Mouse (Mus musculus) hindbrain, postnatal 0 days (tissue): Measurements from ENCODE around the gene Uap1. TPM values are rescaled to one million over a fixed set of nuclear protein-coding genes. Genes with fewer than 3 reads are reported as not detected.
A peak's percentile ranks its signal among the peaks of the same experiment; 100 is the strongest.

Source experiments
- ATAC-seq: fragments of 200-750 bp; cut with Nextera tagmentation; 2 replicates; pipeline ENCODE4 v1.8.0; 2017; ENCODE audit warnings: mild to moderate bottlenecking, moderate TSS enrichment, moderate library complexity
- DNase-seq: peaks from one replicate; pipeline ENCODE4 v3.0.0-alpha.2; 2015; ENCODE audit warnings: low spot score
- H3K27ac ChIP-seq: fragments of 300-500 bp; sonication (generic); 2 replicates; pipeline ENCODE4 v1.5.1; 2014; ENCODE audit warnings: mild to moderate bottlenecking
- H3K27me3 ChIP-seq: fragments of 300-500 bp; sonication (generic); 2 replicates; pipeline ENCODE4 v1.6.1; 2014; ENCODE audit warnings: low read length, mixed read lengths; ENCODE audit not compliant: insufficient read depth
- H3K36me3 ChIP-seq: fragments of 300-500 bp; sonication (generic); 2 replicates; pipeline ENCODE4 v1.6.1; 2014; ENCODE audit warnings: low read length, mixed read lengths; ENCODE audit not compliant: insufficient read depth
- H3K4me1 ChIP-seq: fragments of 300-500 bp; sonication (generic); 2 replicates; pipeline ENCODE4 v1.6.1; 2014; ENCODE audit warnings: antibody characterized with exemption, low read length, mixed read lengths; ENCODE audit not compliant: insufficient read depth
- H3K4me2 ChIP-seq: fragments of 300-500 bp; sonication (generic); 2 replicates; pipeline ENCODE4 v1.6.1; 2014; ENCODE audit warnings: low read depth, mild to moderate bottlenecking, low read length, moderate library complexity, mixed read lengths
- H3K4me3 ChIP-seq: fragments of 300-500 bp; sonication (generic); 2 replicates; pipeline ENCODE4 v1.5.1; 2014; ENCODE audit warnings: low read length
- H3K9ac ChIP-seq: fragments of 300-500 bp; sonication (generic); replicated peaks from 2 replicates; pipeline ENCODE4 v1.6.1; 2014; ENCODE audit warnings: mild to moderate bottlenecking, low read length, moderate library complexity, mixed read lengths
- H3K9me3 ChIP-seq: fragments of 300-500 bp; sonication (generic); 2 replicates; pipeline ENCODE4 v1.6.1; 2016; ENCODE audit warnings: low read length, mixed read lengths
- CTCF ChIP-seq: IDR thresholded peaks from 2 replicates; pipeline ENCODE4 v1.5.1; 2016; ENCODE audit warnings: antibody characterized with exemption, control low read depth, low read depth
- WGBS: fragments of 180-500 bp; shearing (Covaris S2); extraction: QIAGEN DNeasy Blood & Tissue Kit; methylation state at CpG from one replicate; pipeline ENCODE4 v1.1.7; 2014; 5-methylcytosine and 5-hydroxymethylcytosine counted together
- polyA plus RNA-seq: library from polyadenylated mRNA; unstranded; fragments of >200 nt; fragmentation: Nextera tagmentation; extraction: Ambion mirVana; gene quantifications from 2 replicates; pipeline ENCODE4 v1.2.1, GENCODE M21; 2015
- total RNA-seq: library from RNA; depleted of rRNA; stranded (reverse); fragments of >200 nt; gene quantifications from 2 replicates; pipeline ENCODE4 v1.2.3, GENCODE M21; 2014

Gene Uap1
- total and polyA plus RNA-seq, 2 experiments from 2014 or later: 38.1 to 54.7 TPM

DNA sequence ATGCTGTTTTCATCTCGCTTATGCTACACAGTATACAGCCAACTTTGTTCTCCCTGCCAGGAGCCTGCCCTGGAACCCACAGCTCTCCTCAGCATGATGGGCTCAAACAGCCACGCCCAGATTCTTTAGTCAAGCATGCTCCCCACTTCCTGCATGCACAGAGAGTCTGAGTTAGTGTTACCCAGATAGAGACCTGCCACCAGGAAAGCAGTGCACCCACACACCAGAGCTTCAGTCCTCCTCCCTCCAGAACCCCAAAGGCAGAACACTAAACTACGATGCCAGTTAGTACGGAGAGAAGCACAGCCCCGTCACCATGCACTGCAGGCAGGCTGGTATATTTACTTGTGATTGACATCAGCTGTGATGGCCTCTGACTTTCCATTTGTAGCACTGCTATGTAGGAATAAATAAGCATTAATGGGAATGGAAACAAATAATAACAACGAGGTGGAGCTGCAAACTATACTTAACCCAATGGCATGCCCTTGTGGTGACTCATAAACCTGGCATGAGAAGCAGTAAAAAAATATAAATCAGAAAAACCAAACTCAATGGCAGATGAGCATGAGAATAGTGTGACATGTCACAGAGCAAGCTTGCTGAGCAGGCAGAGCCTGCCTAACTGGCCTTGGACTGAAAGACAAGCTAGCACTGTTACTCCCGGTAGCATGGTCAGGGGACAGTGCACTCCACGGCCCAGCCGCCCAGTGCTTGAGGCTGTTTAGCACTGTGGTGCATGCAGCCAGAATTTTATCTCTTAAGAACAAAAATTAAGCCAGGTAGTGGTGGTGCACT is 26.9 kb downstream of the Uap1 start:
- Histone ChIP-seq H3K36me3 (peaks cover 9% of the 10 kb centered on the region; the same call in 1 of the 2 replicates), H3K9me3 (no peaks in the 10 kb centered on the region), H3K27ac (no peak overlapping the region), H3K9ac (no peak overlapping the region), H3K4me3 (no peak overlapping the region), H3K27me3 (no peaks in the 10 kb centered on the region), H3K4me1 (no peaks in the 10 kb centered on the region), H3K4me2 (no peak overlapping the region)
- no peak for ATAC-seq
- no peak for DNase-seq
- 80% methylated on average over 9 of the region's 9 CpGs for WGBS
- no peak for TF ChIP-seq CTCF

DNA sequence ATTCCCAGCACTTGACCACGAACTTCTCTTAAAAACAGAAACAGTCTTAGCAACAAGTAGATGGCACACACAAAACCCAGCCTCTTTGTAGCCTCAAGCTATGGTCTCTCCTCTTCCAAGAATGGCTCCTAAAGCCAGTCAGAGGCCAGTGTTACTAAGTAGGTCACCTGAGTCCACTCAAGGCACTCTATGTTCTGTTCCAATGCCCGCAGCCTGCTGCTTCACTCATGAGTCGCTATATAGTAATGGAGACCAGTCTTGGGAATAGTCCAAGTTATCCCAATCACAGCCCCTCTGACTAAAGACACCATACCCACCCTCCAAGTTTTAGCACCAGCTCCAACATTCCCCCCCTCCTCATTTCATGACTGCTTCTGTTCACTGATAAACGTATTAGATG is 29.2 kb downstream of the Uap1 start:
- no peaks in the 10 kb centered on the region for H3K9me3 ChIP-seq
- no peak for ATAC-seq
- no peak overlapping the region for H3K9ac ChIP-seq
- 92% methylated on average over 4 of the region's 4 CpGs for WGBS
- H3K36me3 ChIP-seq: peaks cover 15% of the 10 kb centered on the region; the same call in 1 of the 2 replicates
- no peak overlapping the region for H3K4me2 ChIP-seq
- no peaks in the 10 kb centered on the region for H3K27me3 ChIP-seq
- no peaks in the 10 kb centered on the region for H3K4me1 ChIP-seq
- TF ChIP-seq CTCF: no peak
- H3K4me3 ChIP-seq: no peak overlapping the region
- H3K27ac ChIP-seq: no peak overlapping the region
- DNase-seq: no peak

DNA sequence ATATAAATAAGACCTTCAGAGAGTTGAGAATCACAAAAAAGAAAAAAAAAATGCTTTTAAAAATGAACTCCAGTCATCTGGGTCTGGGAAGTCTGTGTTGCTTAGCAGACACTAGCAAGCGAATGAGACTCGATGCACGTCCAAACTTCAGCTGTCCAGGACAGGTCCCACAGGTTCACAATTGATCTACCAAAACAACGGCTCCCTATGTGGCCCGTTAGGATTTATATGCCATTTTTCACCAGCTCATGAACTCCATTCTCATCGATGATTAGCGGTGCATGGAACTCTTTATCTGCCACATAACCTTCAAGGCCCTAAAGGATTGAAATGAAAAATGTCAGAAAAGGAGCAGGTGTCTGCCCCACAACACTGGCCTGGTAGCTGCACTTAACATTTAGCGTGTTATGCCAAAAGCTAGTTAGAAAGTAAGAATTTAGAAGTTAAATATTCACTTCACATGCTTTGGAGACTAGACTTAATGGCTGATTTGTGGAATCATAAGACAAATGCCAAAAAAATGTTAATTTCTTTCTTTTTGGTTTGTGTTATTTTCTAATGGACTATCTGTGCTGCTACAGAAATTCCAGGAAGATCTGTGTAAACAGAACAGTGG is 32.4 kb downstream of the Uap1 start:
- WGBS: 87% methylated on average over 8 of the region's 8 CpGs

DNA sequence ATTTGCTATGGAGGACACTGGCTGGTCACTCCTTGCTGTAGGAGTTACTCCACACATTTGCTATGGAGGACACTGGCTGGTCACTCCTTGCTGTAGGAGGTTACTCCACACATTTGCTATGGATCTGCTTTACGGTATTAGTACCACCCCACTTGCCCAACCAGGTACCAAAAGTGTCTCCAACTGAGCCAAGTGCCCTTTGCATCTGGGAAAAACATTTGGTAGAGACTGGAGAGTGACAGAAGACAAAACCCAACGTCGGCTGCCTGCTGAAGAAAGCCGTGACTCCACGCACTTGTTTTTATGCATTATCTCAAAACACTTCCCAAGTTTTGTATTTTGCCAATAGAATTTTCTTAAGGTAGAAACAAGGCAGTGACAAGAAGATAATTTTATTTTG is 33.1 kb downstream of the Uap1 start:
- ATAC-seq: no peak

More for the DNA sequence above, 32.4 kb downstream of the Uap1 start:
- ATAC-seq (no peak), DNase-seq (no peak)
- Histone ChIP-seq H3K9ac (no peak overlapping the region), H3K9me3 (no peaks in the 10 kb centered on the region), H3K4me2 (no peak overlapping the region), H3K4me3 (no peak overlapping the region), H3K36me3 (0 out of 2 replicates have a peak, but pooled peaks cover 5% of the 10 kb centered on the region), H3K27ac (no peak overlapping the region), H3K27me3 (no peaks in the 10 kb centered on the region), H3K4me1 (no peaks in the 10 kb centered on the region)
- TF ChIP-seq CTCF: no peak

DNA sequence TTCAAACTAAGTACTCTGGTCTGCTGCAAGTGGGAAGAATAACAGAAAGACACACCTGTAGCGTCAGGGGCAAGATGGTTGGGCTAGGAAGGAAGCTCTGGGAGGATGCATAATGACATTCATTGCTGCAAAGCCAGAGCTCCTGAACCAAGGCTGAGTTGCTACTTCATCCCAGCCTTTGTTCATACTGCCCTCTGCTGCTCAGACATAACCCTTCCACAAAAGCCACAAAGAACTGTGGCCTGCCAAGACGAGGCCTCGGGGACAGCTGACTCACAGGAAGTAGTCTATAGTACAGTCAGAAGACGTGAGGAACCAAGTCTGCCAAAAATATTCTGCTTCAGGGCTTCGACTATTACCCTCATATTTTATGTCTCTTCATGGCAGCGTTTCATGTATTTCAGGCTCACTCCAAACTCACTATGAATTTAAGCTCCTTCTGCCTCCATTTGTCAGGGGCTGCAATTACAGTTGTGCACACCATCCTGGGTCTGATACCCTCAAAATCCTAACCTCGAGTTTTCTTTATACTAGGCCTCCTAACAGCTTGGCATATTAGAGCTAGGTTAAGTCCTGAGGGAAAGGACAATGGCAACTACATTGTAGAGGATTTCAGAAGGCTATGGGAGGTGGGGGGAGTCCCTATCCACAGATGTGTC is 38.3 kb downstream of the Uap1 start:
- no peak overlapping the region for H3K27ac ChIP-seq
- peak; percentile 84 for DNase-seq
- 21% methylated on average over 7 of the region's 7 CpGs for WGBS
- peak; percentile 86 for TF ChIP-seq CTCF
- no peak overlapping the region for H3K4me2 ChIP-seq
- no peaks in the 10 kb centered on the region for H3K36me3 ChIP-seq
- H3K9ac ChIP-seq: no peak overlapping the region
- ATAC-seq: peak; percentile 94
- H3K27me3 ChIP-seq: no peaks in the 10 kb centered on the region
- H3K9me3 ChIP-seq: no peaks in the 10 kb centered on the region
- no peak overlapping the region for H3K4me3 ChIP-seq
- H3K4me1 ChIP-seq: 0 out of 2 replicates have a peak, but pooled peaks cover 4% of the 10 kb centered on the region

More for the DNA sequence above, 33.1 kb downstream of the Uap1 start:
- no peak for DNase-seq
- no peak overlapping the region for H3K4me2 ChIP-seq
- H3K27ac ChIP-seq: no peak overlapping the region
- no peak overlapping the region for H3K9ac ChIP-seq
- H3K27me3 ChIP-seq: no peaks in the 10 kb centered on the region
- WGBS: 92% methylated on average over 5 of the region's 5 CpGs
- H3K4me3 ChIP-seq: no peak overlapping the region
- no peaks in the 10 kb centered on the region for H3K9me3 ChIP-seq
- TF ChIP-seq CTCF: no peak
- 0 out of 2 replicates have a peak, but pooled peaks cover 2% of the 10 kb centered on the region for H3K4me1 ChIP-seq
- 0 out of 2 replicates have a peak, but pooled peaks cover 5% of the 10 kb centered on the region for H3K36me3 ChIP-seq

DNA sequence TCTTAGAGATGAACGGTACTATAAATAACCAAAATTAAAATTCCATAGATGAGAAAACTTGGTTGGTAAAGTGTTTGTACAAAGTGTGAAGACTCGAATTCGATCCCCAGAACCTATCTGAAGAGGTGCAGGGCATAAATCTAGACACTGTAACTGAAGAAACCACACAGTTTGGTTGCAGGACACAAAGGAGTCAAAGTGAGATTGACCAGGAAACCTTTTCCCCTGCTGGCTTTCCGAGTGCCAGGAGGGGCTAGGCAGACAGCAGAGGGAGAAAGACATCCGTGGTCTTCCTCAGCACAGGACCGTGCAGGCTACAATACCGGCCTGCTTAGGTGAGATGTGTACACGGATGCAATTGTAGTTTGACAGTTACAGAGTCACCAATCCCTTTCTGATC is 40.5 kb downstream of the Uap1 start:
- 87% methylated on average over 8 of the region's 8 CpGs for WGBS
- no peak for TF ChIP-seq CTCF
- ATAC-seq: no peak
- Histone ChIP-seq H3K27ac (no peak overlapping the region), H3K9me3 (no peaks in the 10 kb centered on the region), H3K4me1 (0 out of 2 replicates have a peak, but pooled peaks cover 4% of the 10 kb centered on the region), H3K4me2 (no peak overlapping the region), H3K36me3 (no peaks in the 10 kb centered on the region), H3K9ac (no peak overlapping the region), H3K4me3 (no peak overlapping the region), H3K27me3 (no peaks in the 10 kb centered on the region)
- DNase-seq: no peak
